Mouse (Mus musculus) right cerebral cortex, postnatal 25 days (tissue): ENCODE measurements around the gene Dph7.
"Not testable (repeated sequence)": the region's sequence is repeated elsewhere in the genome, so short reads cannot be mapped to it uniquely, and the experiment has no call there.

Experiments used
- DNase-seq: peaks from one replicate; pipeline ENCODE4 v3.0.0; 2022

Dph7 gene

GRCm38 (mm10) chr2:24974452-24974851, 12.3 kb downstream of the Dph7 start:
- DNase-seq: not testable (repeated sequence)

- DNase-seq: peak; percentile 97
Measured at GRCm38 (mm10) chr2:24974906-24975703, 12.9 kb downstream of the Dph7 start, which contains the start of gene Mrpl41. TSS of gene Mrpl41 (minus strand) at chr2:24975098.

GRCm38 (mm10) chr2:24975704-24976297, 13.6 kb downstream of the Dph7 start, which contains the start of gene Pnpla7:
TSS of gene Pnpla7 (plus strand) at chr2:24976033.
- DNase-seq: peak; percentile 67

- no peak for DNase-seq
Measured at GRCm38 (mm10) chr2:24976960-24977359, 14.8 kb downstream of the Dph7 start.

DNA sequence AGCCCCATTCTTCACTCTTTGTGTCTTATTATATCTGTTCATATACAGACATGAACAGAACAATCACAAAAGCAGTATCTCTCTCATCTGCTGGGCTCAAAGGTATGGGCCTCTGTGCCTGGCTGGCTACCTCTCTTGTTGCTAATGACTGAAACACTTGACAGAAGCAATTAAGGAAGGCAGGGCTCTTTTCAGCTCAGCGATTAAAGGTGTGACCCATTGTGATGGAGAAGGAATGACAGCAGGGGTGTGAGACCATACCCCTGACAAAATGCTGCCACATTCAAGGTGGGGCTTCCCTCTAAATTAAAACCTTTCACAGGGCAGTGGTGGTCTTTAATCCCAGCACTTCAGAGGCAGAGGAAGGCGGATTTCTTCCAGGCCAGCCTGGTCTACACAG, 25.6 kb downstream of the Dph7 start:
- no peak for DNase-seq

GRCm38 (mm10) chr2:24995332-24995731, 33.1 kb downstream of the Dph7 start:
- peak; percentile 38 for DNase-seq

- DNase-seq: no peak
Measured at GRCm38 (mm10) chr2:24996471-24996870, 34.3 kb downstream of the Dph7 start.

DNA sequence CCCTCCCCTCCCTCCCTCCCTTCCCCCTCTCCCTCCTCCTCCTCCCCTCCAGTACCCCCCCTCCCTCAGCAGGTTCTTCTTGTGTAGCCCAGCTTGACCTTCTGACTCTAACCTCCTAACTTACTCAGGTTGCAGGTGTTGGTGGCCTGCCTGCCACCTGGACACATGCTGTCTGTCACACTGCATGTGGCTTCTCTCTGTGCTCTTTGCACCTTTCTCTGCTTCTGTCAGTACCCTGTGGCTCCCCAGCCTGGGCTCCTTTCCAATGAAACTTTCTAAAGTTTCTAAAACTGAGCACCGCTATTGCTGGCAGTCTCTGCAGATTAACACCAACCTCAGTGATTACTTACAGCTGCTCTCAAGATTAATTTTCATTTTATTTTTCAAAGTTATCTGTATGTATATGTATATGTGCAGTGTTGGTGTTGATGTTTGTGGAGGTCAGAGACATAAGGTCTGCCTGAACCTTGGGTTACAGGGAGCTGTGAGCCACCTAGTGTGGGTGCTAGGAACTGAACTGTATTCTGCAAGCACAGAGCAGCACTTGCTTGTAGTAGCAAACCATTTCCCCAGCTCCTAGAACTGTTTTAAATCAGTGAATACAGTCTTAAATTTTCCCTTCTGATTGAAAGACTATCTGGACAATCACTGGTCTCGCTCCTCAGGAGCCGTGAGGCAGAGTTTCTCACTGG, 38.5 kb downstream of the Dph7 start:
- no peak for DNase-seq

GRCm38 (mm10) chr2:25003946-25004786, 42.0 kb downstream of the Dph7 start:
- no peak for DNase-seq

DNA sequence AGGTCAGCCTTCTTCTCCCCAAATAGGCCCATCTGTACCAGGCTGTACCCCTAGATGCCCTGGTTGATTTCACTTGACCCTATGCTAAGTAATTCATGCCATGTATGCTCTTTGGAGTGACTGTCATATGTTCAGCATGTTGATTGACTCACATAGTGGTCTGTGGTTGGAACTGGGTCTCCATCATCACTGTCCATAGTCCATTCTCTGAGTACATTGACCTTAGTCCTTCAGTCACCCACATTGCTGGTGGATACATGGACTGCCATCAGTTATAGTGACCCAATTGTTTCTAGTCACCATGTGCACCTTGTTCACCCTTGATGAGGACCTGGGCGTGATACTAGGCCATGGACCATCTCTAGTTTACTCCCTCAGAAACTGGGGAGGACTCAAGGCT, 44.6 kb downstream of the Dph7 start:
- no peak for DNase-seq

DNA sequence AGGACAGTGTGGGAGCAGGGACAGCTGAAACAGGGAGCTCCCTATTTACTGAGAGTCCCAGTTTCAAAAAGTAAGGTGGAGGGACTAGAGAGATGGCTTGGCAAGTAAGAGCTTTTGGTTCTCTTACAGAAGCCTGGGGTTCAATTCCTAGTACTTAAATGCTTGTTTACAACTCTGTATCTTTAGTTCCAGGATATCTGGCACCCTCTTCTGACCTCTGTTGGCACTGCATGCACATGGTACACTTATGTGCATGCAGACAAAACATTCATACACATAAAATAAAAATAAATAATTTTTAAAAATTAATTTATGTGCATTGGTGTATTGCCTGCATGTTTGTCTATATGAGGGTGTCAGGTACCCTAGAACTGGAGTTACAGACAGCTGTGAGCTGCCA, 46.0 kb downstream of the Dph7 start:
- DNase-seq: no peak
